Mouse (Mus musculus): ENCODE measurements around the gene Gm5447. TPM values are rescaled to one million over a fixed set of nuclear protein-coding genes. Genes with fewer than 3 reads are reported as not detected.
A peak's percentile ranks its signal among the peaks of the same experiment; 100 is the strongest.

Gene Gm5447
- total RNA-seq (2021), result not detected
- long read RNA-seq, experiment 1, result 0 reads
- long read RNA-seq, experiment 2, result 0 reads

- DNase-seq (ENCODE audit: low spot score in 2 of 2), result peak; percentile 81 to 83
These were observed at the start of gene Gm5447, which contains the start of gene Exoc2 for GRCm38 (mm10) chr13:30973501-30974246. Gene Gm5447, plus strand, starts transcription at chr13:30974204. Gene Exoc2, minus strand, starts transcription at chr13:30974093.

GRCm38 (mm10) chr13:30924269-30924668 is 49.7 kb upstream of the Gm5447 start:
- no peak for DNase-seq (ENCODE audit: low spot score in 2 of 2)

- no peak for DNase-seq (ENCODE audit: low spot score in 2 of 2)
These were observed 44.9 kb upstream of the Gm5447 start for GRCm38 (mm10) chr13:30929119-30929518.

GRCm38 (mm10) chr13:30931613-30932012 is 42.4 kb upstream of the Gm5447 start:
- no peak for DNase-seq (ENCODE audit: low spot score in 2 of 2)

- no peak for DNase-seq (ENCODE audit: low spot score in 2 of 2)
These were observed 41.0 kb upstream of the Gm5447 start for GRCm38 (mm10) chr13:30932972-30933371.

- DNase-seq (ENCODE audit: low spot score in 2 of 2), result no peak
These were observed 28.2 kb upstream of the Gm5447 start for GRCm38 (mm10) chr13:30945788-30946187.

GRCm38 (mm10) chr13:30947129-30947528 is 26.9 kb upstream of the Gm5447 start:
- no peak for DNase-seq (ENCODE audit: low spot score in 2 of 2)

- DNase-seq (ENCODE audit: low spot score in 2 of 2), result no peak
These were observed 26.5 kb upstream of the Gm5447 start, which contains the start of gene Hus1b for GRCm38 (mm10) chr13:30947540-30947939. Gene Hus1b, minus strand, starts transcription at chr13:30947759.

GRCm38 (mm10) chr13:30949181-30949580 is 24.8 kb upstream of the Gm5447 start:
- DNase-seq (ENCODE audit: low spot score in 2 of 2), result no peak

GRCm38 (mm10) chr13:30952044-30952443 is 22.0 kb upstream of the Gm5447 start:
- no peak for DNase-seq (ENCODE audit: low spot score in 2 of 2)

GRCm38 (mm10) chr13:30953580-30953979 is 20.4 kb upstream of the Gm5447 start:
- DNase-seq (ENCODE audit: low spot score in 2 of 2), result no peak

GRCm38 (mm10) chr13:30960714-30961113 is 13.3 kb upstream of the Gm5447 start:
- no peak for DNase-seq (ENCODE audit: low spot score in 2 of 2)

GRCm38 (mm10) chr13:30961932-30962331 is 12.1 kb upstream of the Gm5447 start:
- no peak for DNase-seq (ENCODE audit: low spot score in 2 of 2)

GRCm38 (mm10) chr13:30966507-30966911 is 7.5 kb upstream of the Gm5447 start:
- no peak for DNase-seq (ENCODE audit: low spot score in 2 of 2)

- no peak for DNase-seq (ENCODE audit: low spot score in 2 of 2)
These were observed 5.7 kb upstream of the Gm5447 start for GRCm38 (mm10) chr13:30968311-30968710.

- DNase-seq (ENCODE audit: low spot score in 2 of 2), result no peak
These were observed 3.0 kb upstream of the Gm5447 start for GRCm38 (mm10) chr13:30971047-30971446.

- DNase-seq (ENCODE audit: low spot score in 2 of 2), result no peak
These were observed 1.9 kb upstream of the Gm5447 start for GRCm38 (mm10) chr13:30972102-30972501.

- no peak for DNase-seq (ENCODE audit: low spot score in 2 of 2)
These were observed 235 bp downstream of the Gm5447 start for GRCm38 (mm10) chr13:30974247-30974630.

GRCm38 (mm10) chr13:30976536-30977084 is 2.6 kb downstream of the Gm5447 start:
- DNase-seq (ENCODE audit: low spot score in 2 of 2), result no peak

GRCm38 (mm10) chr13:30978224-30978623 is 4.2 kb downstream of the Gm5447 start:
- no peak for DNase-seq (ENCODE audit: low spot score in 2 of 2)

GRCm38 (mm10) chr13:30981666-30982065 is 7.7 kb downstream of the Gm5447 start:
- DNase-seq (ENCODE audit: low spot score in 2 of 2), result peak; percentile 43 to 44

- DNase-seq (ENCODE audit: low spot score in 2 of 2), result no peak
These were observed 11.2 kb downstream of the Gm5447 start for GRCm38 (mm10) chr13:30985275-30985597.

Data from adrenal gland, adult 18-20 months (tissue).